Mouse (Mus musculus) embryonic facial prominence, embryonic 14.5 days (tissue): ENCODE data around the gene Sox5. TPM values are rescaled to one million over a fixed set of nuclear protein-coding genes. Genes with fewer than 3 reads are reported as not detected.

Experiments
- ATAC-seq: fragments of 200-750 bp; cut with Nextera tagmentation; 2 replicates; pipeline ENCODE4 v1.8.0; 2017; ENCODE audit warnings: low read depth, moderate number of reproducible peaks, moderate TSS enrichment
- DNase-seq: peaks from one replicate; pipeline ENCODE4 v3.0.0-alpha.2; 2015; ENCODE audit warnings: low spot score
- H3K27ac ChIP-seq: fragments of 300-500 bp; sonication (generic); replicated peaks from 2 replicates; pipeline ENCODE4 v1.5.1; 2014; ENCODE audit warnings: low read depth, mild to moderate bottlenecking, low read length, moderate library complexity
- H3K27me3 ChIP-seq: fragments of 300-500 bp; sonication (generic); replicated peaks from 2 replicates; pipeline ENCODE4 v1.6.1; 2014; ENCODE audit warnings: low read length; ENCODE audit not compliant: control insufficient read depth, insufficient read depth
- H3K36me3 ChIP-seq: fragments of 300-500 bp; sonication (generic); 2 replicates; pipeline ENCODE4 v1.6.1; 2014; ENCODE audit warnings: low read length, mixed read lengths; ENCODE audit not compliant: control insufficient read depth, insufficient read depth
- H3K4me1 ChIP-seq: fragments of 300-500 bp; sonication (generic); 2 replicates; pipeline ENCODE4 v1.6.1; 2014; ENCODE audit warnings: antibody characterized with exemption, low read length; ENCODE audit not compliant: control insufficient read depth, insufficient read depth
- H3K4me2 ChIP-seq: fragments of 300-500 bp; sonication (generic); 2 replicates; pipeline ENCODE4 v1.6.1; 2014; ENCODE audit warnings: low read depth, mild to moderate bottlenecking, low read length, moderate library complexity, mixed read lengths
- H3K4me3 ChIP-seq: fragments of 300-500 bp; sonication (generic); 2 replicates; pipeline ENCODE4 v1.5.1; 2014; ENCODE audit warnings: low read depth, mild to moderate bottlenecking, low read length
- H3K9ac ChIP-seq: fragments of 300-500 bp; sonication (generic); 2 replicates; pipeline ENCODE4 v1.6.1; 2014; ENCODE audit warnings: low read depth, mild to moderate bottlenecking, low read length, moderate library complexity, mixed read lengths
- H3K9me3 ChIP-seq: fragments of 300-500 bp; sonication (generic); 2 replicates; pipeline ENCODE4 v1.6.1; 2016; ENCODE audit warnings: low read length; ENCODE audit not compliant: control insufficient read depth
- WGBS: fragments of 180-500 bp; shearing (Covaris S2); extraction: QIAGEN DNeasy Blood & Tissue Kit; methylation state at CpG from one replicate; pipeline ENCODE4 v1.1.7; 2014; 5-methylcytosine and 5-hydroxymethylcytosine counted together
- polyA plus RNA-seq: library from polyadenylated mRNA; unstranded; fragments of >200 nt; fragmentation: Nextera tagmentation; extraction: Ambion mirVana; gene quantifications from 2 replicates; pipeline ENCODE4 v1.2.1, GENCODE M21; 2014

Gene Sox5
- polyA plus RNA-seq, 1 experiment from 2014 or later, result 10.8 TPM

DNA sequence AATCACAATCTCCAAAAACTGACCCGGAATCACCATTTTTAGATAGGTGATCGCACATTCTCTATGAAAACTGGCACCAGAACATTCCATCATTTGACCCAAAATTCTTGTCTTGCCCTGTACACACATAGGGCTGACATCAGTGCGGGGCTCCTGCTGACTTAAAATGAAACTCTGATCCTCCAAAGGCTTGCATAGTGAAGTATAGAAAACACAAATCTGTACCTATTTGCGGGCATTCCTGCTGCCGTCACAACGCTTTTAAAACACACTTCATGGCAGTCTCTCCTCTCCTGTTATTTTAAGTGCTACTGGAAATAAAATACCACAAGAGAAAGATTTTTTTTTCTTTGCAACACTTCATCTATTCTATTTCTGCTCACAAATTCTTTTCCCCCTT is 886.7 kb downstream of the Sox5 start:
- 81% methylated on average over 6 of the region's 6 CpGs for WGBS
- H3K27me3 ChIP-seq, result no peaks in the 10 kb centered on the region

DNA sequence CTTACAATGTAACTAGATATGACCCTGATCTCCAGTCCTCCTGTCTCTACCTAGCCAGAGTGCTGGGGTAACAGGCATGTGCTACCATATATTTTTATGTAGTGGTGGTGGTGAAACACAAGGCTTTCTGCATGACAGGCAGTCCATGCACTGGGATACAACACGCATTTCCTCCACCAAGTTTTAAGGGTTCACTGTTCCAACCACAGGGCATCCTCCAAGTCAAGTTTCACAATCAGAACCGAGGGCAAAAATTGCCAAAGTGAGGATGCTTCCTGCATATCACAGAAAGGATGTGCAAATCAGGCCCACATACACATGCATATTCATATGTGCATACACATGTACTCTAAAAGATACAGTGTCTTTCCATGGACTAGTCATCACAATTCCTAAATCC is 888.9 kb downstream of the Sox5 start:
- no peak for ATAC-seq
- WGBS, result 90% methylated on average over 2 of the region's 2 CpGs
- no peak overlapping the region for H3K4me3 ChIP-seq

More for the DNA sequence above, 886.7 kb downstream of the Sox5 start:
- H3K4me1 ChIP-seq, result no peaks in the 10 kb centered on the region
- no peak overlapping the region for H3K4me2 ChIP-seq
- H3K27ac ChIP-seq, result no peak overlapping the region
- no peak overlapping the region for H3K4me3 ChIP-seq
- H3K9me3 ChIP-seq, result no peaks in the 10 kb centered on the region
- no peaks in the 10 kb centered on the region for H3K36me3 ChIP-seq
- H3K9ac ChIP-seq, result no peak overlapping the region
- no peak for DNase-seq
- no peak for ATAC-seq

GRCm38 (mm10) chr6:143888556-143888955 is 893.2 kb downstream of the Sox5 start:
- no peak overlapping the region for H3K27ac ChIP-seq
- no peak for ATAC-seq
- H3K4me1 ChIP-seq, result no peaks in the 10 kb centered on the region
- H3K4me2 ChIP-seq, result no peak overlapping the region
- H3K9me3 ChIP-seq, result no peaks in the 10 kb centered on the region
- H3K4me3 ChIP-seq, result no peak overlapping the region
- 52% methylated on average over 7 of the region's 7 CpGs for WGBS
- no peak overlapping the region for H3K9ac ChIP-seq
- DNase-seq, result no peak
- no peaks in the 10 kb centered on the region for H3K36me3 ChIP-seq
- H3K27me3 ChIP-seq, result no peaks in the 10 kb centered on the region

More for the DNA sequence above, 888.9 kb downstream of the Sox5 start:
- Histone ChIP-seq H3K27ac (no peak overlapping the region), H3K4me1 (no peaks in the 10 kb centered on the region), H3K4me2 (no peak overlapping the region), H3K36me3 (no peaks in the 10 kb centered on the region), H3K27me3 (no peaks in the 10 kb centered on the region), H3K9me3 (no peaks in the 10 kb centered on the region), H3K9ac (no peak overlapping the region)
- no peak for DNase-seq

DNA sequence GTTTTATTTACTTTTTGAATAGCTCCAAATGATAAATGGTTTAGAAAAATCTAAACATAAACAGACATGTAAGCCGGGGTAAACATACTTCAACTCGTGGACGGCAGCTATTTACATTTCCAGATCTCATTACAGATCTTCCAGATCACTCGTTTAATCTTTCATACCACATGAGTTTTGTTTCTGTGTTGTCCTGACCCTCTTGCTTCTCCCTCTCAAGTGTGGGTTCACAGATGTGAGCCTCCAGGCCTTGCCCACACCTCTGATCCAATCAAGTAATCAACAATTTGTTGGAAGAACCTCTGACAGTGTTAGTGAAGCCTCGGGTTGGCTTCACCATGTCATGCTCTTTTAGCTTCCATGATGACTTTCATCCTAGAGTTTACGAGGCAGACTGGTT is 903.3 kb downstream of the Sox5 start:
- WGBS, result 78% methylated on average over 6 of the region's 6 CpGs
- Histone ChIP-seq H3K27ac (no peak overlapping the region), H3K4me2 (no peak overlapping the region), H3K9me3 (no peaks in the 10 kb centered on the region), H3K27me3 (no peaks in the 10 kb centered on the region), H3K4me3 (no peak overlapping the region), H3K36me3 (no peaks in the 10 kb centered on the region), H3K9ac (no peak overlapping the region), H3K4me1 (no peaks in the 10 kb centered on the region)
- DNase-seq (no peak), ATAC-seq (no peak)

GRCm38 (mm10) chr6:143868790-143869189 is 913.0 kb downstream of the Sox5 start:
- H3K9me3 ChIP-seq, result no peaks in the 10 kb centered on the region
- no peak overlapping the region for H3K9ac ChIP-seq
- ATAC-seq (no peak), DNase-seq (no peak)
- no peak overlapping the region for H3K27ac ChIP-seq
- no peak overlapping the region for H3K4me2 ChIP-seq
- WGBS, result 83% methylated on average over 3 of the region's 3 CpGs
- peaks cover 13% of the 10 kb centered on the region; the same call in 1 of the 2 replicates for H3K27me3 ChIP-seq
- H3K4me1 ChIP-seq, result no peaks in the 10 kb centered on the region
- no peak overlapping the region for H3K4me3 ChIP-seq
- H3K36me3 ChIP-seq, result no peaks in the 10 kb centered on the region

DNA sequence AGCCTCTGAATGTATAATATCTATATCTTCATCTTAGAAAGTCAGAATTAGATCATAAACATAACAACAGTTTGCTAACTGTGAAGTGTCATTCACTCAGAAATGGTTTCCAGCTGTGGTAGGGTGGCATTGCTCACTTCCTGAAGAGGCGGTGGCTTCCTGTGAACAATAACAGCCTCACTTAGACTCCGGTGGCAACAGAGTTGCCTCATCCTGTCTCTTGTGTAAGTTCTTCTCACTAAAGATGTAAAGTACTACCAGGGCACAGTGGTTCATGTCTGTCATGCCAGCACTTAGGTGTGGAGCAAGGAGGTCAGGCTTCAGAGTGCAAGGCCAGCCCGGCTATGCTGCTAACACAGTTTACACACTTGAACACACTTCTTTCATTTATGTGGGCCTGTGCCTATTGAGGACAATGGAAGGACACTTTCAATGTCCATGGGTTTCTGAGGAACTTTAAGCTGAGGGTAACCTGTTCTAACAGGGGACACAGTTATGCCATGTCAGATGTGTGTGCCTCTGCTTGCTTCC is 913.6 kb downstream of the Sox5 start:
- Histone ChIP-seq H3K9ac (no peak overlapping the region), H3K4me1 (no peaks in the 10 kb centered on the region), H3K27ac (no peak overlapping the region), H3K36me3 (no peaks in the 10 kb centered on the region), H3K9me3 (no peaks in the 10 kb centered on the region), H3K4me2 (no peak overlapping the region), H3K27me3 (peaks cover 17% of the 10 kb centered on the region; the same call in 1 of the 2 replicates), H3K4me3 (no peak overlapping the region)
- WGBS, result 61% methylated on average over 3 of the region's 3 CpGs
- ATAC-seq (no peak), DNase-seq (no peak)

- H3K9ac ChIP-seq, result no peak overlapping the region
- peak; percentile 13 for DNase-seq
- H3K36me3 ChIP-seq, result no peaks in the 10 kb centered on the region
- no peak overlapping the region for H3K27ac ChIP-seq
- H3K4me1 ChIP-seq, result no peaks in the 10 kb centered on the region
- peaks cover 17% of the 10 kb centered on the region; the same call in 1 of the 2 replicates for H3K27me3 ChIP-seq
- no peak overlapping the region for H3K4me3 ChIP-seq
- H3K9me3 ChIP-seq, result no peaks in the 10 kb centered on the region
- no peak for ATAC-seq
- H3K4me2 ChIP-seq, result no peak overlapping the region
- 64% methylated on average over 5 of the region's 5 CpGs for WGBS
Observed at GRCm38 (mm10) chr6:143867029-143867428, 914.7 kb downstream of the Sox5 start.

GRCm38 (mm10) chr6:143866566-143866965 is 915.2 kb downstream of the Sox5 start:
- no peak overlapping the region for H3K4me3 ChIP-seq
- H3K4me1 ChIP-seq, result no peaks in the 10 kb centered on the region
- H3K27me3 ChIP-seq, result peaks cover 17% of the 10 kb centered on the region; the same call in 1 of the 2 replicates
- DNase-seq (no peak), ATAC-seq (no peak)
- H3K9me3 ChIP-seq, result no peaks in the 10 kb centered on the region
- no peak overlapping the region for H3K4me2 ChIP-seq
- 59% methylated on average over 9 of the region's 9 CpGs for WGBS
- H3K36me3 ChIP-seq, result no peaks in the 10 kb centered on the region
- H3K9ac ChIP-seq, result no peak overlapping the region
- no peak overlapping the region for H3K27ac ChIP-seq

GRCm38 (mm10) chr6:143862611-143863110 is 919.1 kb downstream of the Sox5 start:
- Histone ChIP-seq H3K4me3 (no peak overlapping the region), H3K9ac (no peak overlapping the region), H3K9me3 (no peaks in the 10 kb centered on the region), H3K4me2 (no peak overlapping the region), H3K36me3 (no peaks in the 10 kb centered on the region), H3K27me3 (peaks cover 32% of the 10 kb centered on the region; the same call in 1 of the 2 replicates), H3K27ac (no peak overlapping the region), H3K4me1 (no peaks in the 10 kb centered on the region; the same call in 1 of the 2 replicates)
- ATAC-seq, result no peak
- DNase-seq, result peak; percentile 45
- WGBS, result 47% methylated on average over 6 of the region's 6 CpGs
